Mouse (Mus musculus) hematopoietic multipotent progenitor cell, adult 10-12 weeks (in vitro differentiated cells): ENCODE data around the gene Zfp687. TPM values are rescaled to one million over a fixed set of nuclear protein-coding genes. Genes with fewer than 3 reads are reported as not detected.

ENCODE experiments used
- polyA plus RNA-seq: library from polyadenylated mRNA; stranded (reverse); fragments of >175 nt; gene quantifications from 2 replicates; pipeline ENCODE4 v1.2.3, GENCODE M21; 2012; ENCODE audit warnings: low replicate concordance

Zfp687 gene
- polyA plus RNA-seq, result 32.8 and 36.3 TPM in 2 replicates

DNA sequence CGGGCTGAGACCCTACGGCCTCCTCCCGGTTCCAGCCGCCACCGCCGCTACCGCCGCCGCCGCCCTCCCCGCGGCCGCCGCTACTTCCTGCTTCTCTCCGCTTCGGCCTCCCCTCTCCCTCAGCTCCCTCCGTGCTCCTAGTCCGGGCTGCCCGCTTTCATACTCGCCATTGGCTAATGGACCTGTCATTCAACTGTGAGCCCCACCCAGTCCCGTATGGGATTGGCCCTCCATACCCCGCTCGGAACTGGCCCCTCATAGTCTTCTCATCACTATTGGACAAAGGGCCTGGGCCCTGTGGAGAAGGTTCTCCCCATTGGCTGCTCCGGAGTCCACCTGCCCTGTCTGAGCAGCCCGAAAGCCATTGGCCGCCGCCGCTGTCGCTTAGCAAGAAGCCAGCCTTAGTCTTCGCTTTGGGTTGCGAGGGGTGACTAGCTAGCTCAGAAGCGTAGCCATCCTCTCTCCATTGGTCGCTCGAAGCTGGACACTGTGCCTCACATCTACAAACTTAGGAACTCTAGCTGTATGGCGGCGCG is at the start of gene Zfp687:
Zfp687 (minus strand) TSS at position 112 of the 536 bp plus-strand sequence.

DNA sequence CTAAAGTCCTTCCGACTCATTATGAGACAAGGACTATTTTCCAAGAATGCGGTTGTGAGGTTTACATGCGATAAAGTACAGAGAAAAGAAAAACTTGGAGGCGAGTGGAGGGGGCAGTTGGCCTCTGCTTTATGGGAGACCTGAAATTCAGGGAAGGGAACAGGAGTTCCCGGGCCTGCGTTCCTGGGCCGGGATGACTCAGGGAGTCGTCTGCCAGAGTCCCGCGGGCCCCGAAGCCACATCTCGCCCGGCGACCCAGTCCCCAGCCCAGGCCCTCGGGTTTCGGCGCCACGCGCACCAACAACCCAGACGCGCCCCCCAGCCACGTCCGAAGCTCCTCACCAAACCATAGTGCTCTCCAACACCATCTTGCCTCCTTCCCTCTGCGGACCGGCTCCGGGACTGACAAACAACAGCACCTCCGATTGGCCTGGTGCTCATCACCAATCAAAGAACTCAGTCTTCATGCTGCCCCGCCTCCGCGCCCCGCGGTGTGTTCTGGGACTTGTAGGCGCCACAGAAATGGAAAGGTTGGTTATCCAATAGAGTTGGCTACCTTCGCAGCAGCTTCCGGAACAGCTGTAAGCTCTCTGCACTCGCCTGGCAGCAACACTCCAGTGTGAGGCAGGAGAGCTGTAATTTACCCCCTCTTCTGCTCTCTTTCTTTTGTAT is 27.1 kb upstream of the Zfp687 start, which contains the start of gene Psmd4:
Psmd4 (minus strand) TSS at position 449 of the 672 bp plus-strand sequence.

DNA sequence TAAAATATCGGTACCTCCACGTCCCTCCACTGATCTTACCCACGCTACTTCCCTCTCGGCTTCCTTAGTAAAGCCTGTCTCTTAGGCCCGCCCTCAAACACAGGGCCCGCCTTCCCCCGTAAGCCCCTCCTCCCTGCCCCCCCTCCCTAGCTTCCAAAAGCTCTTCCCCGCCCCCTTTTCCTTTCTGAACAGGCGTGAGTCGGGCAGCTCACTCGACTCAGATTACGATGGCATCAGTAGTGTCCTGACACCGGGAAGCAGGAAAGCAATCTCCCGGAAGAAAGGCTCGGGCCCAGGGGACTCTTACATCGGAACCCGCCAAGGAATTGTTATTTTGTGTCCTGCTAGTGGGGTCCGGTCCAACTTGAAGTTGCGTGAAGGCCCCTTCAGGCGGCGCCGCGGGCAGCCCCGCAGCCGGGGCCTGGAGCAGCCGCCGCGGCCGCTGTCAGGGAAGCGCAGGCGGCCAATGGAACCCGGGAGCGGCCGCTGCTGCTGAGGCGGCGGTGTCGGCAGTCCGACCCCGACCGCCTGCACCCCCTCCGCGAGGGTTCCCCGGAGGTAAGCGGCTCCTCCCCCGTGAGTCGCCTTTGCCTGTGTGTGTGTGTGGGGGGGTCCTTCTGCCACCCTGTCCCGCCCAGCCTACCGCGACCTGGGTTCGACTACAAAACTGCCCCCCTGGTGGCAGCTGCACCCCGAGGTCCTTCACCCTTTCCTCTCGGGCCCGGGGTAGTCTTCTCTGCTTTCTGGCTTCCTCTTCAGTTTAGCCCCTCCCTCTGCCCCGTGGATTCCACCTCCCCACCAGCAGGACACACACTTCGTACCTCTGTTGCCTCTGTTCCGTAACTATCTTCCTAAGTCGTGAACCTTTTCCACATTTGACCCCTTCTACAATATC is 40.5 kb downstream of the Zfp687 start, which contains the start of gene Pi4kb:
Pi4kb (plus strand) TSS at position 204 of the 895 bp plus-strand sequence.

Other genes starting within 250 kb of the Zfp687 start
- 0.06 and 0.09 TPM in 2 replicates for gene Cgn, start 229.0 kb downstream of the Zfp687 start, polyA plus RNA-seq
- 72.2 and 97.0 TPM in 2 replicates for gene Pogz, start 177.9 kb downstream of the Zfp687 start, polyA plus RNA-seq
- 101 and 189 TPM in 2 replicates for gene Psmb4, start 128.5 kb downstream of the Zfp687 start, polyA plus RNA-seq
- 0.91 and 6.6 TPM in 2 replicates for gene Selenbp1, start 82.4 kb downstream of the Zfp687 start, polyA plus RNA-seq
- 24.8 and 29.1 TPM in 2 replicates for gene Rfx5, start 61.4 kb downstream of the Zfp687 start, polyA plus RNA-seq
- 12.0 and 16.1 TPM in 2 replicates for gene Pi4kb, start 40.7 kb downstream of the Zfp687 start, polyA plus RNA-seq
- 47.7 and 87.6 TPM in 2 replicates for gene Psmd4, start 27.2 kb upstream of the Zfp687 start, polyA plus RNA-seq
- gene Pip5k1a, start 91.5 kb upstream of the Zfp687 start, polyA plus RNA-seq, result 14.2 and 15.7 TPM in 2 replicates
- gene Vps72, start 95.6 kb upstream of the Zfp687 start, polyA plus RNA-seq, result 140 and 262 TPM in 2 replicates
- 0.58 and 0.82 TPM in 2 replicates for gene Tmod4, start 109.0 kb upstream of the Zfp687 start, polyA plus RNA-seq
- gene Scnm1, start 118.6 kb upstream of the Zfp687 start, polyA plus RNA-seq, result 6.6 and 11.8 TPM in 2 replicates
- gene Lysmd1, start 118.6 kb upstream of the Zfp687 start, polyA plus RNA-seq, result 3.3 and 6.5 TPM in 2 replicates
- gene Tnfaip8l2, start 126.9 kb upstream of the Zfp687 start, polyA plus RNA-seq, result 29.6 and 79.9 TPM in 2 replicates
- 1.1 and 3.6 TPM in 2 replicates for gene Sema6c, start 145.0 kb upstream of the Zfp687 start, polyA plus RNA-seq
- gene Gabpb2, start 202.5 kb upstream of the Zfp687 start, polyA plus RNA-seq, result 3.9 and 10.3 TPM in 2 replicates
- gene Cdc42se1, start 213.3 kb upstream of the Zfp687 start, polyA plus RNA-seq, result 386 and 443 TPM in 2 replicates
- gene Mllt11, start 216.7 kb upstream of the Zfp687 start, polyA plus RNA-seq, result 6.9 and 11.0 TPM in 2 replicates
- 0.49 TPM in 1 of 2 replicates, not detected in the other for gene Gm128, start 226.2 kb upstream of the Zfp687 start, polyA plus RNA-seq
- gene Bnipl, start 235.7 kb upstream of the Zfp687 start, polyA plus RNA-seq, result not detected in 2 replicates